Mouse (Mus musculus) erythroblast, embryonic 14.5 days (primary cell): ENCODE measurements around the gene Zfp428.

Experiments used
- GATA1 ChIP-seq: IDR thresholded peaks from 2 replicates; pipeline ENCODE4 v1.6.1; 2012; ENCODE audit warnings: low read length, inconsistent platforms, mixed read lengths
- TAL1 ChIP-seq: IDR thresholded peaks from 3 replicates; pipeline ENCODE4 v1.6.1; 2012; ENCODE audit warnings: low read length, inconsistent platforms, mixed read lengths

DNA sequence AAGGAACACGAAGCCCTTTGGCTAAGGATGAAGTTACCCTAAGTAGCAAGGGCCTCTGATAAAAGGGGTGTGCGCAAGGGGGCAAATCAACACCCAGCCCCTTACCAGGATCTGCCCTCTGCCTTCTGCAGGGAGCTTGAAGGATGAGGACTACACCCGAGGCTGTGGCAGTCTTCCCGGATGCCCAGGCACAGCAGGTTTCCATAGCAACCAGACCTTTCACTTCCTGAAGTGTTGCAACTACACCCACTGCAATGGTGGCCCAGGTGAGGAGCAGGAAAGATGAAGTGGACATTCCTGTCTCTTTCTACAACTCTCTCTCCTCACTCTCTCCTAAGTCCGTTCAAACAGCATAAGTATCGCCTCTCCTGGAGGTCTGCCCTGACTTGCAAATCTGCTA lies 34.4 kb upstream of the Zfp428 start:
- TF ChIP-seq TAL1, result no peak
- TF ChIP-seq GATA1, result no peak
